Mouse (Mus musculus) lung, postnatal 14 days (tissue): Measurements from ENCODE around the gene Cd37.

Experiments
- DNase-seq: peaks from one replicate; pipeline ENCODE4 v3.0.0; 2021

The Cd37 gene

DNA sequence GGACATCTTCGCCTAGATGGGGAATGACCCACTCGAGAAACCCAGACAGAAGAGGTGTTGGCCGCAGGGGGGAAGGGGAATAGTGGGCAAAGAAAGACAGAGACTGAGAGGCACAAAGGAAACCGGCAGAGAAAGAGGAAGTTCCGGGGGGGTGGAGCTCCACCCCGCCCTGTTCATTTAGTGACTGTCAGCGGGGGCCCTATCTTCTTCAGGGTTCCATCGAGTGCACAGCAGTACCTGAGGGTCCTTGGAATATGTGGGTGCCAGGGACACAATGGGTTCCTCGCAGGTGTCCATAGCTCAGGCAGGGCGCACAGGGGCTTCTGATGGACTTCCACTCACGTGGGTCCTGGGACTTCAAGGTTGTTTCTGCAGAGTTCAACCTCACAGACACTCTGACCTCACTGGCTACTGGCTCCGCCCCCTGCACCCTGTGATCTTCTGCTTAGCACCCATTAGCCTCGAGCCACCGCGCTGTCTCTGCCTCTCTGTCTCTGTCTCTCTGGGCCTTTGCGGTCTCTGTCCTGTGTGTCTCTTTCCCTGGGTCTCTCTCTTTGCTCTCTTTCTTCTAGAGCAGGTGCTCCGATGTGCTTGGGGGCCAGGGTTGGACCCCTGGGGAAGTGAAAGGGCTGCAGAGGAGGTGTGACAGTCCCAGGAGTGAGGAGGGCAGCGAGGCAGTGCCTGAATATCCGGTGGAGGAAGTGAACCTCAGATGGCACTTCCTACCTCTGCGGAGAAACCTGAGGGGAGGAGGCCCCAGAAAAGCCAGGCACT, at the start of gene Cd37:
TSS of gene Cd37 (minus strand) at position 393 of the 774 bp plus-strand sequence.
- DNase-seq = no peak

DNA sequence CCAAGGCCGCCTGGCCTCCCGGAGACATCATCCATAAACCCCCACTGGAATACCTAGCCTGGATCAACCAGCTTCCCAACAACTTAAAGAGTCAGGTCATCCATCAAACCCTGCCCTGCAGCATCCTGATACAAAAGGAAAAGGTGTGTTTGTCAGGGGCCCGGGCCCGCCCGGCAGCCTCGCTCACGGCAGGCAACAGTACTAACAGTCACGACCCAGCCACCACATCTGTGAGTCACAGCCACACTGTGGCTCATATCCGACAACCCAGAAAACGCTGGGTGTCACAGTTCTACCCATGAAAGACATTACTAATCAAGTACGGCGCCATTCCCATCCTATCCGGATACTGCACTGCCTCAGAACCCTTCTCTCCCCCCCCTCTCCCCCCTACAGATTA, 47.6 kb upstream of the Cd37 start:
- no peak for DNase-seq

DNA sequence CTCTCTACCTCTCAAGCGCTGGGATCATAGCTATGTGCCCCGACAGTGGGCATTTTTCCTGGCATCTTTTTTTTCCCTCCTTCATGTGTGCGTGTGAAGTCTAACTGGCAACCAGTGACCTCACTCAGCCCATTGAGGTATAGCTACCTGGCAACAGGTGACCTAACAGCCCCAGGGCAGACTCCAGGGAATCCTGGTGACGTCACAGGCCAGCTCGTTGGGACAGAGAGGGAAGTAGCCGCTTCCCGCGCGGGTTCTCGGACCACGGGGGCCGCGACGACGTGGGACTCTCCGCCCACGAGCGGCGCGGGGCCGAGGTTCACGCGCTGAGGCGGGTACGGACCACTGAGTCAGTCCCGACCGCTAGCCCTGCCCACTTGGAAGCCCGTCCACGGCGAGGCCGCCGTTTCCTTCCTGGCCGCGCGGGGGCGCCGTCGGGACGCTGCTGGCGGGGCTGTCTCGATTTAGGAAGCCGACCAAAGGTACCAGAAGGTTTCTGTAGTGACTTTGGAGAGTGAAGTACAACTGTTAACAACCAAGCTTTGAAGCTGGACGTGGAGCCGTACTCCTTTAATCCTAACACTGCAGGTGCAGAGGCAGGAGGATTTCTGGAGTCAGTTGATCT, 38.3 kb upstream of the Cd37 start, which contains the start of gene Slc6a21:
TSS of gene Slc6a21 (plus strand) at position 378 of the 625 bp plus-strand sequence.
- DNase-seq = peak; percentile 85

DNA sequence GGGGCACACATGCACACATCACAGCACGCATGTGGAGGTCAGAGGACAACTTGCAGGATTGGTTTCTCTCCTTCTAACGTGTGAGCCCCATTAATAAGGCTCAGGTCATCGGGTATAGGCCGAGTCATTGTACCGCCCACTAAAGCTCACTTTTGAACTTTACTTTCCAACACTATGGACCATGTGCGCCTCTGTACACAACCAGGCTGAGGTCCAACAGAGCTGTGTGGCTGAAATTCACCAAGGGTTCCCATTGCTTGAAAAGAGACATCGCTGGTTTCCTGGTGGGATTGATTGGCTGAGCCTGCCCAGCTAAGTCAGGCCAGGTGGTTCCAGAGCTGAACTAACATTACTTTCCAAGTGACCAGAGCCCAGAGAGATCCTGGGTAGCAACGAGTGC, 34.8 kb upstream of the Cd37 start:
- no peak for DNase-seq

DNA sequence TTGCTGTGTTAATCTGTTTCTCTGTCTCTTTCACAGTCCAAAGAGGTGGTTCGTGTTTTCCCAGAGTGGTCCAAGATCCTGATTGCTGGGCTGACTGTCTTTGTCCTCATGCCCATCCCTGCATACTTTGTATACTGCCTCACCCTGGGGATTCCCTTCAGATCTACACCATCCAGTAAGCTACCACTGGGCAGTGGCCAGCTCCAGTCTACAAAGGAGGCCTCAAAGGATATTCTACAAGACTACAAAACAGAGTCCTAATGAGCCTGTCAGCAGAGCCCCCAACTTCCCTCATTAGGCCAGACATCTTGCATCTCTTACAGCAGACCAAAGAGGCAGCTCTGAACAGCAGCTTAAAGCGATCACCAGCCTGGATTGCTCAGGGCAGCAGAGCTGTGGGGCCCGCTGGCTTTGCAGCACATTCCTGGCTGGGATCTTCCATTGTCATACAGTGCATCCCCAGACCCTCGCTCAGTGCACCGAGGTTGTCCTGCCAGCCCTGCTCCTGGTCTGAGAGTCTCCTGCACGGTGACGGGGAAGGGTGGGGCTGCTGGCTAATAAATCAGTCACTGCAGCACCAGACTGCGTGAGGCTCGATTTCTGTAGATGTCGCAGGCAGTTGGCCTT, 34.0 kb upstream of the Cd37 start:
- no peak for DNase-seq

DNA sequence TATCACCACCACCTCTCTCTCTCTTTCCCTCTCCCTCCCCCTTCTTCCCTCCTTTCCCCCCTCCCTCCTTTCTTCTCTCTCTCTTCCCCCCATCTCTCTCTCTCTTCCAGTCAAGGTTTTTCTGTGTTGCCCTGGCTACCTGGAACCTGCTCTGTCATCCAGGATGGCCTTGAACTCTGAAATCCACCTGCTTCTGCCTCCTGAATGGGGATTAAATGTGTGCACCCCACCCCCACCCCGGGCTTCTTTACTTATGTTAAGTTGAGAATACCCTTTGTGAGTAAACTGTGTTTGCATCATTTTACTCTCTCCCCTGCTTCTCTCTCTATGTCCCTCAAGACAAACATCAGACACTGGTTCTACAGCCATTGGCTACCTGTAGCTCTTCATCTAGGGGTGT, 26.6 kb upstream of the Cd37 start:
- no peak for DNase-seq

DNA sequence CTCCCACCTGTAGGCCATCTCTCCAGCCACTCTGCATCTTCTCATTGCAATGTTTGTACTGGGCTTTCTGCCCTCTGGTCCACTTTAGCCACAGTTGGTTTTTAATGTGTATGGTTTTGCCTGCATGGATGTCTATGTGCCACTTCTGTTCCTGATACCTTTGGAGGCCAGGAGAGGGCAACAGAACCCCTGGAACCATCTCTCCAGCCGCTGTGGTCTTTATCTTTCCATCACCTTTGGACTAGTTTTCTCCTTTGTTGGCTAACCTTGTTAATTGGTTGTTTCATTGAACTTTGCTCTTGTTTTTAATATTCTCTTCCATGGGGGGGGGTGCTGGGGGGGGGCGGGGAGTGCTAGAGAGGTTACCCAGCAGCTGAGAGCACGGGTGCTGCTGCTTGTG, 25.4 kb upstream of the Cd37 start:
- no peak for DNase-seq

DNA sequence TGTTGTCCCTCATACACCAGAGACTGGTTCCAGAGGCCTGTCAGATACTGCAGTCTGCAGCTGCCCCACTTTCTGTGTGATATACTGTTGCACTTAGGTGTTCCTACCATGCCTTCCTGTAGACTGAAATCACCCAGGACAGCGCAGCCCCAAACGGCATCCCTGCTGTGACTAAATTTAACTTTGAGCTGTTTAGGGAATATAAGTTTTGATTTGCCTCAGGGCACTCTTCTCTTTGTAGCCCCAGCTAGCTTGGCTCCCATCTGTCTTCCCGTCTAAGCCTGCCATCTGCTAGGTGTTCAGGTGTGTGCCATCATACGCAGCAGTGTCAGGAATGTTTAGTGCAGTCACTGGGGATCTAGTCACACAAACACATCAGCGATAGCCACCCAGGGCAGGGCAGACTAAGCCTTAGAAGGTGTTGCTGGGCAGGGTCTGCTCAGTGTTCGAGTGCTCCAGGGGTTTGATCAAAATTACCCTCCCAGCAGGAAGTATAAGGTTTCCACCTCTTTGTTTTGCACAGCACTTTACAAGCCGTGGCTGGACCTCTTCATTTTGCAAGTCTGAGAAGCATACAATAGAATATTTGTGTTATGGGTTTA, 24.2 kb upstream of the Cd37 start:
- DNase-seq = no peak

DNA sequence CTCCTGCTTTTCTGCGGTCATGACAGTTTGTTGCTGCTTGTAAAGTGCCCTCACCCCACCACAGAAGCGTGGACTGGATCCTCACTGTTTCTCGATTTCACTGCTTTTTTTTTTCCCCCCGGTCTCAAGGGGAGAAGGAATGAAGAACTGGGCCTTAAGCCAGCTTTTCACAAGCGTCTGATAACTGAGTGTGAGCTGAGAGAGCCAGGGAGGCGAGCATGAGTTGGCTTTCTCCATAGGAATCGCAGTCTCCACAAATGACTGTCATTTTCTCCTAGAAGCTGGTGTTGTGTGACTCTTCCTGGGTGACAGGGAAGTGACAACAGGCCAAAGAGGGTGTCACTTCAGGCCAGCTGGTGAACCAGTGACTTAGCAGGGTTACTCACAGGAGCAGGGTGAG, 23.4 kb upstream of the Cd37 start:
- no peak for DNase-seq

DNA sequence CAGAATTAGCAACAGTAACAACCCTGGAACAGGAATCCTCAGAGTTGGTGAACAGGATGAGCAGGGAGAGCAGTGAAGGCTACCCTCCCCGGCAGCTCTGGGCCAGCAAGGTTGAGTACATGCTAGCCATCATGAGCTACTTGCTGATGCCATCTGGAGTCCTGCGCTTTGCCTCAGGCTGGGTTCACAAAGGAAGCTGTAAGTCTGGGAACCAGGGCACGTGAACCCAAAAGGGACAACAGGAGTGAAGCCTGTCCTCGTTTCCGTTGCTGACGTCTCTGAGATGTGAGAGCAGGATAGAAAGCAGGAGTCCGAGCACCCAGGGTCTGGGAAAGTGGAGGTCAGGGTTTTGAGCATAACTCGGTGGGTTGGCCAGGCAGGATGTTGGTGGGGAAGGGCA, 20.4 kb upstream of the Cd37 start:
- no peak for DNase-seq

DNA sequence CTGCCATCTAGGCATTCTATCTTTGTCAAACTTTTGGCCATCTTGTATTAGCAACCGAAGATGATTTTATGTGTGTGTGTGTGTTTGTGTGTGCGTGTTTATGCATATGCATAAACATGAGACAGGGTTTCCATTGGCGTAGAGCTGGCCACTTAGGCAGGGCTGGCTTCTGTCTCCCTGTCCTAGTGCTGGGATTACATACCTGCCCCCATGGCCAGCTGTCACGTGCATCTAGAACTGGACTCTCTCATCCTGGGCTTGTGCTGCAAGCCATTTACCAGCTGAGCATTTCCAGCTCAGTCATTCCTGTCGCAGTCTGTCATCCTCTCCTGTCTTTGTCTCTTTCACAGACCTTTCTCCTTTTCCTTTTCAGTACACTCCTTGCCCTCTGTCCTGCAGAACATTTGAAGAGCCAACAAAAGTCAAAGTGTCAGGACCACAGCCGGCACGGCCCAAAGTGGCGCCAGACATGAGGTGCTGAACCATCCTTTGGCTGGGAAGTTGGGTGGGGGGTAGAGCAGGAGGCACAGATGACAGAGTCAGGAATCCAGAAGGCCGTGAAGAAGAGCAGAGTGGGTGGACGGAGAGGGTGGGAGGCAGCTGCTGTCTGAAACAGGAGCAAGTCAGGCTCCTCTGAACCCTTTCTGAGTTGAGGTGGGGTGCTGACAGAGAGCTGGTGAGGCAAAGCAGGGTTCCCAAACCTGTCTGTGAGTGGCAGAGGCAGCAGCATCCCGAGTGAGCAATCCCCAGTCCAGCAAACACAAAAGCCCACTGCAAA, 18.3 kb upstream of the Cd37 start:
- DNase-seq = no peak

DNA sequence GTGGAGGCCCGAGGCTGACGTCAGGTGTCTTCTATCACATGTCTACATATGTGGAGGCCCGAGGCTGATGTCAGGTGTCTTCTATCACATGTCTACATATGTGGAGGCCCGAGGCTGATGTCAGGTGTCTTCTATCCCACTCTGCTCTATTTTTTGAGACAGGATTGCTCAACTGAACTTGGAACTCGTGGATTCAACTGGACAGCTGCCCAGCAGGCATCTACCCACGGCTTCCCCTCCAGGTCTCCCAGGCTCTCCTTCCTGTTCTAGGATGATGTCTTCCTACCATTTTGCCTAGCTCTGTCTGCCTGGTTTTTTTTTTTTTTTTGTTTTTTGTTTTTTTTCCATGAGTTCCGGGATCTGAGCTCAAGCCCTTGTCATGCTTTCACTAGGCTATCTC, 16.9 kb upstream of the Cd37 start:
- peak; percentile 63 for DNase-seq

DNA sequence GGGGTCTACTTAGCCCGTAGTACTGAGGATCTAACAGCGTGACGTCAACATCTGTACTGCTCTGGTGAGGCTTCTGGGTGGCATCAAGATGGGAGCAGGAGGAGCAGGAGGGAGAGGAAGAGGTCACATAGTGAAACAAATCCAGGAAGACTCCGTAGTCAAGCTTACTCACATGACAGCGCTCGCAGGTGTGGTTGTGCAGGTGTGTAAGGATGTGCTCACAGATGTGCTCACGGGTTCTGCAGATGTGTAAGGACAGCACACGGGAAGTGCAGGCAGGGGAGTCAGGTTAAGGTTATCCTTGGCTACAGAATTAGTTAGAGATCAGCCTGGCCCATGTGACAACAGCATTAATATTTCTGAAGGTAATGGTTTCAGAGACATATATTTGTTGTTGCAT, 14.9 kb upstream of the Cd37 start:
- DNase-seq = no peak

DNA sequence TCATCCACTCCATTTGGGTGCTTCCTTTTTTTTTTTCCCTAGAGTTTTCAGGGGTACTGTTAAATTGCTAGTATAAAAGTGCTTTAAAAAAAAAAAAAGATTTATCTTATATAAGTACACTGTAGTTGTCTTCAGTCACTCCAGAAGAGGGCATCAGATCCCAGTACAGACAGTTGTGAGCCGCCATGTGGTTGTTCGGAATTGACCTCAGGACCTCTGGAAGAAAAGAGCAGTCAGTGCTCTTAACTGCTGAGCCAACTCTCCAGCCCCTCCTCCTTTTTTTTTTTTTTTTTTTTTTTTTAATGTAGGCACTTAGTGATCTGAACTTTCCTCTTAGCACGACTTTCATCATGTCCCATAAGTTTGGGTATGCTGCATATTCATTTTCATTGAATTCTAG, 8.8 kb upstream of the Cd37 start:
- DNase-seq = no peak

DNA sequence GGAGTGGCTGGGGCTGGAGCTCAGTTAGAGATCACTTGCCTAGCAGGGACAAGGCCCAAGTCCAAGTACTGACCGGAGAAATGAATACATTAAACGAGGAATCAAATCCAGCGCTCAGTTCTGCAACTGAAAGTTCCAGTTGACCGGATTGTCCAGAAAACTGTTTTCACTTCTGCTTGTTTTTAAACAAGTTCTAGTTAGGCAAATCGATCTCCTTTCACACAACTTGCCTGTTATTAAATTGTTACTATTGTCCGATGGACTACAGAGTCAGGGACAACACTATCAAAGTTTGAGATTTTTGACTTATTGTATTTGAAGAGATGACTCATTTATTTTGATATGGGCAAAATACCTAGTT, 2.5 kb upstream of the Cd37 start:
- DNase-seq = no peak

DNA sequence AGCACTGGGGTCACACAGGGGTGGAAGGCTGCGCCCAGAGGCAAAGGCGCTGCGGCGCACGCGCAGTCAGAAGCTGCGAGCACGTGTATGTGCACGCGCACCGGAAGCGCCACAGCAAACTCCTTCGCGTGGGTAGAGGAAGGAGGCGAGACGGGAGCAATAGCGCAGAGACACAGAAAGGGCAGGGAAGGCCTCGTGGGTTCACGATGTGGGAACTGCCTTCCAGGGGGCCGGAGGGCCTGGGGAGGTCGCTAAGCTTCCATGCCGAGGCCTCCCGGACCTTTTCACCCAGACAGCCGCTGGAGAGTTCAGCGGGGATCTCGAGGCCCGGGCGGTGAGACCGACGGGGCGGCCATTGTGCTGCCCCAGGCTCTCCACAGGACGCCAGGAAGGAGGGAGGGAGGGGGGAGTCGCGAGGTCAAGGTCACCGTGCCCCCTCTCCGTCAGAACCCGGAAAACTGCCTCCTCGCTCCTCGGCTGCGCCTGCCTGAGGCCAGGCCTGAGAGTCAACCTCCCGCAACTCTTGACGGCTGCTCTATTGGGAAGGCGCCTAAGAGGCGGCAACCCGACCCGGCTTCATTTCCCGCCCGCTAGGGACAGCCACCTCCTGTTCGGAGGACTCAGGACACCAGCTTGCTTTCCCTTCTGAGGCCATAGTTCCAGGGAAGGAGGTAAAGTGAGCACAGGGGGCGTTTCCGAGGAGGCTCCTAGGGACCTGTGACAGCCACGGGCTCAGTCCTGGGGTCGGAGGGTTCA, 1.9 kb upstream of the Cd37 start, which contains the start of gene Slc6a16:
TSS of gene Slc6a16 (plus strand) at position 453 of the 756 bp plus-strand sequence.
- no peak for DNase-seq

DNA sequence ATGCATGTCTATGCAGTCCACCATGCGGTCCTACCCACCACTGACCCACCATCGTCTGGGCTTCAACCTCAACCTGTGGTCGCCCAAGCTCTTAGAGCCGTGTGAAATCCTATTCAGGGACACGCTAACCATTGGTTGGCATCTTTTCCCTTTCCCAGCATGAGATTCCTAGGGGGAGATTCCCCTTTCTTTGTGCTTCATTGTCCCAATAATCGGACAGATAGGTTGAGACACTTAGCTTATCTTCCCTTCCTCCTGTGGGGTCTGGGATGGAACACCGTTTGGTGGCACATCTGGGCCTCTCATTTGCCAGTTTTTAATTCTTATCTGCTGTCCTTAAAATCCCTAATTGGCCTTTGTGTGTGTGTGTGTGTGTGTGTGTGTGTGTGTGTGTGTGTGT, 1.2 kb upstream of the Cd37 start:
- no peak for DNase-seq

DNA sequence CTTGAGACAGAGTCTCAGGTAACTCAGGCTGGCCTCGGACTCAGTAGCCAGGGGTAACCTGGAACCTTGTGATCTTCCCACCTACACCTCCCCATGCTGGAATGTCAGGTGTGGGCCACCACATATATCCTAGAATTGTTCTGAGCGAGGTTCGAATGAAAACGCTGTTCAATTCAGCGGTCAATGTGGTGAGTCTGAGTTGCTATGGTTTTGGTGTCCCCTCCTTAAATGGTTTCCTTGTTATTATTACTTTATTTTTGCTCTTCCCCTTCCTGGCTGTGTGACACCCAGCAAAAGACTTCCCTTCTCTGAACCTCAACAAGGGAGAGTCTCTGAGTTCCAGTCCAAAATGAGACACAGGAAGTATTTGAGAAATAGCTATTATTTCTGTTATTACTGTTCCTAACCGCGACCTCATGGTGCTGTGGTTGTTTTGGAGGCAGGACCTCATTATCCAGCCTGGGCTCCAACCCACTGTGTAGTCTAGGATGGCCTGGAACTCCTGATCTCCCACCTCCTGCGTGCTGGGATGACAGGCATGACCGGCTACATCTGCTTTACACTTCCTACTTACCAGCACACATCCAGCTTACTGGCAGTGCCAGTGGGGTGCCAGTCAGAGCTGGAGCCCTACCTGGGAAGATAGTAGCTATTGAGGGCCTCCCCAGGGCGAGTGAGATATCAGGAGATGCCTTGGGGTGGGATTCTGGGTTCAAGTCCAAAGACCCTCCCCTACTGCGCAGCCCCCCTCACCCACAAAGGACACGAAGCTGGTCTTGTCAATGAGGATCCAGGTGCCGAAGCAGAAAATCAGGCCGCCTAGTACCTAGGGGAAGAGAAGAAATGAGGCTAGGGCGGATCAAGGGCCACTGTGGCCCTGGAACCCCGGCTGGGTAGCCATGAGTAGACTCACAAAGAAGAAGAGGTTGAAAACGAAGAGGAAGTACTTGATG, 892 bp downstream of the Cd37 start:
- DNase-seq = no peak

DNA sequence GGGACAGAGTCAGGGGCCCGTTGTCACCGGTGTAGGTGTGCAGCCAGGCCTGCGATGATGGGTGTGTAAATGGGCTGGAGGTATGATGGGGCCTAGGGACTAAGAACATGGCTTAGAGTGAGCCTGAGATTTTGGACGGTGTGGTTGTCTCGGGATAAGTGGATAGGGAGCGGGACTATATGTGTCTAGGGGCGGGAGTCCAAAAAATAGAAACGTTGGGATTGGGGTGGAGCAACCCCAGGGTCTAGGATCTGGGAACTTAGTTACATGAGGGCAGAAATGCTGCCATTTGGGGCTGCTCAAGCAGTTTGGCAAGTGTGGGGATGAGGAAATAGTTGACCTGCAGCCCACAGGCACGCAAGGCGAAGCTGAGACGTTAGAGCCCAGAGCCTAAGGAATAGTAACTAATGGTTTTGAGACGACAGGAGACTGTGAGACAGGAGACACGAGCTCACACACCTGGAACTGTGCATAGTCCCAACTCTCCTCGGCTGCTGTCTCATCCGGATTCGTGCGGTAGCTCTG, 3.2 kb downstream of the Cd37 start:
- no peak for DNase-seq

DNA sequence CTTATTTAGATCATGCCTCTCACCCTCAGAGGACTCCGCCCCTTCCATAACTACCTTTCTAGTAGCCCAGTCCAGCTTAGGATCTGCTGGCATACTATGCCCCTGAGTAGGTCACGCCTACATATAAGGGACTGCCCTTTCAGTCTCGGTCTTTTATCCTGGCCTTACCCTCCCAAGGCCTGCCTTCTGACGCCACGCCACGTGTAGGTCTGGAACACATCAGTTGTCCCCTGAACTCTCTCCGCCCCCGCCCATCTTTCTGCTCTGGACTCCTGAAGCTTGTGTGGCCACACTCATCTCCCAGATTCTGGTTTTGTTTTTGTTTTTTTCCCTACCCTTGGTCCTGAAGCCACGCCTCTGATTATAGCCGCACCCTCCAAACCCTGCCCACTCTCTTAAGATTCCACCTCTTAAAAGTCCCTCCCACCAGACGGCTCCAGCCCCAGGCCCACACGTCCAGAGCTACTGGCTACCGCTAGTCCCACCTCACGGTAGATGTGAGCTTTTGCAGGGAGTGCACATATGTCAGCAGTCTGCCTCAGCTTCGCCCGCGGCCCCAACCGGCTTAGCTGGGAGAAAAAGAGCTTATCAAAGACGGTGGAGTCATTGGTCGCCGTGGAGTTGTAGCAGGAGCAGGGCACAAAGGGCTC, 3.9 kb downstream of the Cd37 start:
- DNase-seq = peak; percentile 44
